Mouse (Mus musculus) splenic B cell, adult 2 months (primary cell): ENCODE data around the gene Lce1a1.

Experiments used
- DNase-seq: peaks from one replicate; pipeline ENCODE4 v3.0.0-alpha.2; 2011; ENCODE audit warnings: low read depth, low spot score
- H3K27me3 ChIP-seq: 2 replicates; pipeline ENCODE4 v1.6.1; 2012; ENCODE audit warnings: mild to moderate bottlenecking, low read length, moderate library complexity, mixed read lengths; ENCODE audit not compliant: control insufficient read depth, poor library complexity, insufficient read depth, severe bottlenecking
- H3K36me3 ChIP-seq: 2 replicates; pipeline ENCODE4 v1.6.1; 2012; ENCODE audit warnings: mild to moderate bottlenecking, low read length, moderate library complexity, mixed read lengths; ENCODE audit not compliant: control insufficient read depth, poor library complexity, insufficient read depth, severe bottlenecking

Lce1a1 gene

GRCm38 (mm10) chr3:92600456-92600855, 47.7 kb downstream of the Lce1a1 start:
- Histone ChIP-seq H3K36me3 (no peaks in the 10 kb centered on the region), H3K27me3 (no peaks in the 10 kb centered on the region)
- DNase-seq: no peak

GRCm38 (mm10) chr3:92599973-92600372, 48.1 kb downstream of the Lce1a1 start:
- H3K27me3 ChIP-seq: no peaks in the 10 kb centered on the region
- no peak for DNase-seq

GRCm38 (mm10) chr3:92598429-92598828, 49.7 kb downstream of the Lce1a1 start:
- no peaks in the 10 kb centered on the region for H3K36me3 ChIP-seq
- no peak for DNase-seq
- H3K27me3 ChIP-seq: no peaks in the 10 kb centered on the region

More at GRCm38 (mm10) chr3:92599973-92600372, 48.1 kb downstream of the Lce1a1 start:
- no peaks in the 10 kb centered on the region for H3K36me3 ChIP-seq
